Mouse (Mus musculus): ENCODE data around the gene Nup210.

GRCm38 (mm10) chr6:91124286-91125227, 7.9 kb upstream of the Nup210 start:
- TF ChIP-seq CTCF (IDR thresholded peaks at IDR 0.05; ENCODE audit: borderline replicate concordance, extremely low read depth, insufficient read depth, insufficient read length) (no peak), POLR2A (IDR thresholded peaks at IDR 0.05; ENCODE audit: borderline replicate concordance, extremely low read depth, insufficient read depth, insufficient read length, poor library complexity, severe bottlenecking) (no peak)

Data from brain, embryonic 14.5 days (tissue).